Mouse (Mus musculus) urinary bladder, postnatal 0 days (tissue): Measurements from ENCODE around the gene Msl2. TPM values are rescaled to one million over a fixed set of nuclear protein-coding genes. Genes with fewer than 3 reads are reported as not detected.

Experiments used
- polyA plus RNA-seq: library from polyadenylated mRNA; unstranded; fragments of >200 nt; fragmentation: Nextera tagmentation; extraction: Ambion mirVana; gene quantifications from 2 replicates; pipeline ENCODE4 v1.2.1, GENCODE M21; 2015

Gene Msl2
- 3.1 and 3.2 TPM in 2 replicates for polyA plus RNA-seq

GRCm38 (mm10) chr9:101073987-101074331 is at the start of gene Msl2:
Msl2 (plus strand) TSS chr9:101074101.

GRCm38 (mm10) chr9:101034448-101035098 is 39.3 kb upstream of the Msl2 start, which contains the start of gene Pccb:
Pccb (minus strand) TSS chr9:101034898.

Other genes starting within 250 kb of the Msl2 start
- 16.8 and 17.7 TPM in 2 replicates for gene Pccb, start 39.2 kb upstream of the Msl2 start, polyA plus RNA-seq
- gene Ppp2r3a, start 177.7 kb downstream of the Msl2 start, polyA plus RNA-seq, result 15.8 and 16.0 TPM in 2 replicates